Mouse (Mus musculus): Measurements from ENCODE around the gene Lrrc28. TPM values are rescaled to one million over a fixed set of nuclear protein-coding genes. Genes with fewer than 3 reads are reported as not detected.

The Lrrc28 gene
- polyA plus RNA-seq, 1 experiment from 2014 or later = 18.4 TPM

DNA sequence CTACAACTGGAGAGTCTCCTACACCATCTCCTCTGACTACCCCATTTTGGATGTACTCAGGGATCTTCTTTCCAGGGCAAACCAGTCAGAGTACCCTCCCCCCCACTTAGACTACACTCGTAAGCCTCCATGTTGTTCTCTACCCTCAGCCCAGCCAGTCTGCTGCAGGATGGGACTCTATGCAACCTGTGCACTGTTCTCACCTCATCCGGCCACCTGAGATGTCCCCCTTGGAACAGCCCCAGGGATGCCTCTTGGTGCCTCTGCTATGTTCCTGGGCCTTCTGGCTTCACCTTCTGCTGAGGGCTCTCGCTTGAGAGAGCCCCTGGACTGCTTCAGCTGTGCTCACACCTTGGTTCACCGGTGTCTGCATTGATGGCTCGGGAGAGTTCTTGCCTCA lies 158.7 kb downstream of the Lrrc28 start:
- Histone ChIP-seq H3K36me3 (ENCODE audit: control insufficient read depth, insufficient read depth, low read length) (no peaks in the 10 kb centered on the region), H3K4me1 (ENCODE audit: control insufficient read depth, insufficient read depth, low read length) (no peaks in the 10 kb centered on the region), H3K4me2 (replicated peaks; ENCODE audit: low read depth, low read length) (no peak overlapping the region), H3K27me3 (ENCODE audit: control insufficient read depth, insufficient read depth, low read length) (no peaks in the 10 kb centered on the region), H3K4me3 (ENCODE audit: low read length) (no peak overlapping the region), H3K9ac (ENCODE audit: low read depth, low read length) (no peak overlapping the region), H3K27ac (ENCODE audit: low read depth, low read length) (no peak overlapping the region), H3K9me3 (ENCODE audit: control insufficient read depth, low read length) (no peaks in the 10 kb centered on the region)
- WGBS = 81% methylated on average over 5 of the region's 5 CpGs
- no peak for ATAC-seq (ENCODE audit: low FRiP score, low TSS enrichment)

DNA sequence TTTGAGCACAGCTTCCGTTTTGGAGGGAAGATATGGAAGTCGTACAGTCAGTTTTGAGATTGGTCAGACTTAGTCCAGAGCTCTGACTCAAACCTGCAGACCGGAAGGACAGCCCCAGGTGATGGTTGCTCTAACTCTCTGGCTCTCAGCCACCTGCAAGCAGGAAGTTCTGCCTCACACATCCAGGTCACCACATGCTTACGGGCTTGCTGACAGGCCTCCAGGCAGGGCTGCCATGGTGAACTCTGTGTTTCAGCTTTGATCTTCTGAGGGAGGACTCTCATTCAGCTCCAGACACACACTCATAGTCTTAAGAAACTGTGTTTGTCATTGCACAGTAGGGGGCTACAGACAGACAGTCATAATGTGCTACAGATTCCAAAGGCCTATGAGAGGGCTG lies 161.4 kb downstream of the Lrrc28 start:
- ATAC-seq (ENCODE audit: low FRiP score, low TSS enrichment) = no peak
- Histone ChIP-seq H3K4me3 (ENCODE audit: low read length) (no peak overlapping the region), H3K4me2 (replicated peaks; ENCODE audit: low read depth, low read length) (no peak overlapping the region), H3K9me3 (ENCODE audit: control insufficient read depth, low read length) (no peaks in the 10 kb centered on the region), H3K36me3 (ENCODE audit: control insufficient read depth, insufficient read depth, low read length) (no peaks in the 10 kb centered on the region), H3K27ac (ENCODE audit: low read depth, low read length) (no peak overlapping the region), H3K9ac (ENCODE audit: low read depth, low read length) (no peak overlapping the region), H3K27me3 (ENCODE audit: control insufficient read depth, insufficient read depth, low read length) (no peaks in the 10 kb centered on the region), H3K4me1 (ENCODE audit: control insufficient read depth, insufficient read depth, low read length) (no peaks in the 10 kb centered on the region)
- WGBS = 89% methylated on average over 4 of the region's 4 CpGs

DNA sequence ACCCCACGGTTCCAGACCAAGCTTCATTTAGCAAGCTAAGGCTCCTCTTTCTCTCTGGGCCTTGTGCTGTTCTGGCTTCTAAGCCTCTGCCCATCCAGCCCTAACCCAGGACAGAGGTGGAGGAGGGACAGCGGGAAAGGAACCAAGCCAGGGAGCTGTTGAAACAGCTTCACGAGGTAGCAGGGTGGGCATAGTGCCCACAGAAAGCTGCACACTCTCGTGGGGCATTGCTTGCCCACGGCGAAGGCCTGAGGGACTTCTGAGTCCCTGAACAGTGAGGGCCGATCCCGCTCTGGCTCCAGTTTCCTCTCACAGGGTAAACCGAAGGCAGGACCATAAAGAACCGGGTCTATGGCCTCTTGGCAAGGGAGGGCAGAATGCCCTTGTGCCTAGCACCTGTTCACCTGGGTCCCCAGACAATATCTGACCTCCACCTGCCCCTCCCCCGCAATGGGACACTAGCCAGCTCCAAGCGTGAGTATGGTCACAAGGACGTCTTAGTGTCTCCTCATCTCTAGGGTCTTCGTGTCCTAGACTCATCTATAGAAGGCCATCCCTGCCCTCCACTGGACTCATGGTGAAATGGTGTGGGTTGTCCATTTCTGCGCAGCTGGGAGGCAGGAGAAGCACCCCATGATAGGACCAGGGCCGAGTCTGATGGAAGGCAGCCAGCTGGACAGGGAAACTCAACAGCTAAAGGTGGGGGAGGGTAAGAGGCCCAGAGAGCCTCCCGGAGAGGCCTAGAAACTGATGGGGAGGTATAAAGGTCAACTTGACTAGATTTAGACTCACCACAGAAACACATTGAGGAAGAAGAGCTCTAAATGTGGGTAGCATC lies 165.3 kb downstream of the Lrrc28 start:
- no peak overlapping the region for H3K27ac ChIP-seq (ENCODE audit: low read depth, low read length)
- ATAC-seq (ENCODE audit: low FRiP score, low TSS enrichment) = no peak

DNA sequence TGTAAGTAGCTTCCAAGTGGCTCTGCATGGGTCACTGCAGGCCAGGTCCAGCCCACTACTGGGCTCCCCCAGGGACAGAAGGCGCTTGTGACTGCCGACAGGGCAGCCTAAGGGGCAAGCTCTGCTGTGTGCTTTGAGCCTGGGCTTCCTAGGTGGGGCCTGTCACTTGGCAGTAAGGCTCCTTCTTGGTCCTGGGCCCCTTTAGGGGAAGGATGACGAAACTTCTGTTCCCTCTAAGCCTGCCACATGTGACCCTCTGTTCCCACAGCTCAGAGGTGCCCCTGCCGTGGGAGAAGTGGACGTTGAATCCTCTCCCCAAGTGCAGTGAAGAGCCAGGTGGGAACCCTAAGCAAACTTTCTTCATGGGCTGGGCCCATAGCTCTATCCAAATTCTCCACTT lies 165.9 kb downstream of the Lrrc28 start:
- no peak overlapping the region for H3K9ac ChIP-seq (ENCODE audit: low read depth, low read length)
- no peak overlapping the region for H3K4me3 ChIP-seq (ENCODE audit: low read length)
- ATAC-seq (ENCODE audit: low FRiP score, low TSS enrichment) = no peak

More for the DNA sequence above, 165.3 kb downstream of the Lrrc28 start:
- H3K9me3 ChIP-seq (ENCODE audit: control insufficient read depth, low read length) = no peaks in the 10 kb centered on the region
- H3K9ac ChIP-seq (ENCODE audit: low read depth, low read length) = no peak overlapping the region
- no peaks in the 10 kb centered on the region for H3K36me3 ChIP-seq (ENCODE audit: control insufficient read depth, insufficient read depth, low read length)
- no peaks in the 10 kb centered on the region for H3K27me3 ChIP-seq (ENCODE audit: control insufficient read depth, insufficient read depth, low read length)
- no peaks in the 10 kb centered on the region for H3K4me1 ChIP-seq (ENCODE audit: control insufficient read depth, insufficient read depth, low read length)
- H3K4me2 ChIP-seq (replicated peaks; ENCODE audit: low read depth, low read length) = no peak overlapping the region
- WGBS = 78% methylated on average over 17 of the region's 17 CpGs
- no peak overlapping the region for H3K4me3 ChIP-seq (ENCODE audit: low read length)

DNA sequence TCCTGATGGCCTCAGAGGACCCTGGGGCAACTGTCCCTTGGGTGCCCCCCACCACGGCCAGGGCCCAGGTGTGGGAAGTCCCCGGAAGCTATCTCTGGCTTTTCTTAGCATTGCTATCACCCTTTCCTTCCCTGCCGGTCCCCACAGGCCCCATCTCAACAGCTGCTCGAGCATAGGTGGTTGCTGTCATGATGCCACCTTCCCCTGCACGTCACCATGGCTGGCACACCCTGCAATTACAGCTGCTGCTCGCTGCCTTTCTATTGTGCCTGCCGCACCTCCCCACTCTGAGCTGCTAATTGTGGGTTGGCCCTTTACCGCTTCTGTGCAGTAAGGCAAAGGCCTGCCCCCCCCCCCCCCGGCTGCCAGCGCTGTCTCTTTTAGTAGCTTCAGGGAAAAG lies 167.1 kb downstream of the Lrrc28 start:
- no peak overlapping the region for H3K9ac ChIP-seq (ENCODE audit: low read depth, low read length)
- no peaks in the 10 kb centered on the region for H3K9me3 ChIP-seq (ENCODE audit: control insufficient read depth, low read length)
- no peaks in the 10 kb centered on the region for H3K36me3 ChIP-seq (ENCODE audit: control insufficient read depth, insufficient read depth, low read length)
- H3K27ac ChIP-seq (ENCODE audit: low read depth, low read length) = no peak overlapping the region
- H3K4me3 ChIP-seq (ENCODE audit: low read length) = no peak overlapping the region
- H3K27me3 ChIP-seq (ENCODE audit: control insufficient read depth, insufficient read depth, low read length) = no peaks in the 10 kb centered on the region
- H3K4me2 ChIP-seq (replicated peaks; ENCODE audit: low read depth, low read length) = no peak overlapping the region
- no peak for ATAC-seq (ENCODE audit: low FRiP score, low TSS enrichment)
- WGBS = 38% methylated on average over 8 of the region's 10 CpGs
- H3K4me1 ChIP-seq (ENCODE audit: control insufficient read depth, insufficient read depth, low read length) = no peaks in the 10 kb centered on the region

More for the DNA sequence above, 165.9 kb downstream of the Lrrc28 start:
- Histone ChIP-seq H3K36me3 (ENCODE audit: control insufficient read depth, insufficient read depth, low read length) (no peaks in the 10 kb centered on the region), H3K4me2 (replicated peaks; ENCODE audit: low read depth, low read length) (no peak overlapping the region), H3K27me3 (ENCODE audit: control insufficient read depth, insufficient read depth, low read length) (no peaks in the 10 kb centered on the region), H3K9me3 (ENCODE audit: control insufficient read depth, low read length) (no peaks in the 10 kb centered on the region), H3K27ac (ENCODE audit: low read depth, low read length) (no peak overlapping the region), H3K4me1 (ENCODE audit: control insufficient read depth, insufficient read depth, low read length) (no peaks in the 10 kb centered on the region)
- WGBS = 63% methylated on average over 5 of the region's 5 CpGs

DNA sequence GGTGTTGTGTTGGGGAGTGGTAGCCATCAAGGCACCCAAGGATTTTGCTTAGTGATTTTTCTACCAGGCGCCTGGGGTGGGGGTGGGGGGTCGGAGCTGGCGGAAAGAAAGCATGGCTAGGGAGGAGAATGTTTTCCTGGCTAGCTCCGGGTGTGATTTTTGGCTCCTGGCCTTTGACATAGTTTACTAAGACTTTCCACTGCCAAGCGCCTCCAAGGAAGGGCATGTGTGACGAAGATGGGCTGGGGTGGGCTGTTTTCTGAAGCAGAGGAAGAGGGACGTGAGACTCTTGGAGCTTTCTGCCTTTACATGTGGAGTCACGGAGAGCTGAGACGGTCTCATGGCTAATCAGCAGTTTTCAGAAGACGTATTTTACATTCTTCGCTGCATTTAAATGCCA lies 173.8 kb downstream of the Lrrc28 start:
- Histone ChIP-seq H3K4me2 (replicated peaks; ENCODE audit: low read depth, low read length) (no peak overlapping the region), H3K9me3 (ENCODE audit: control insufficient read depth, low read length) (no peaks in the 10 kb centered on the region), H3K4me1 (ENCODE audit: control insufficient read depth, insufficient read depth, low read length) (no peaks in the 10 kb centered on the region), H3K36me3 (ENCODE audit: control insufficient read depth, insufficient read depth, low read length) (no peaks in the 10 kb centered on the region), H3K27ac (ENCODE audit: low read depth, low read length) (no peak overlapping the region), H3K27me3 (ENCODE audit: control insufficient read depth, insufficient read depth, low read length) (no peaks in the 10 kb centered on the region), H3K4me3 (ENCODE audit: low read length) (no peak overlapping the region), H3K9ac (ENCODE audit: low read depth, low read length) (no peak overlapping the region)
- no peak for ATAC-seq (ENCODE audit: low FRiP score, low TSS enrichment)
- 43% methylated on average over 11 of the region's 11 CpGs for WGBS

DNA sequence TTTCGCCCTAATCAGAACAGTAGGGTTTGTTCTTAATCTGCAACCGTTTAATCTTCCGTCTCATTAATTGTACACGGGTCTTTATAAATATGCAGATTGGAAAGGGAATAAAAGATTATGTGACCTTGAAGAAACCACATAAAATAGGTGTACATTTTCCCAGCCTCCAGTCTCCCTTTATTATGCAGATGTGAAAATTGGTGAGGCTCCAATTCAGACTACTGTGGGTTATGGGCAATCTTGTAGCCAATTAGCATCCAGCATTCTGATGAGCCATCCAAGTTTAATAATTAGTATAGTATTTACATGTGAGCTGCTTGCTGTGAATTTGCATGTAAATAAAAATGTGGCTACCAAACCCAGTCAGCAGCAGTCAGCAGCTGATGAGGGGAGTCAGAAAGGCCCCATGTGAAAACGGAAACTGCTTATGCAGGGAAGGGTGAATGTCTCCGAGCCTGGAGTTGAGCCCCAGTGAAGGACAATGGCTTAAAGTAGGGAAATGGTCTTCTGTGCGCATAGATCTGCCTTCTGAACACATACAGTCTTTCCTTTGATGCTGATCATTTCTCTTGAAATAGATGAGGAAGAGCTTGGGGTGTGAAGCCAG lies 176.2 kb downstream of the Lrrc28 start:
- Histone ChIP-seq H3K27ac (ENCODE audit: low read depth, low read length) (no peak overlapping the region), H3K4me1 (ENCODE audit: control insufficient read depth, insufficient read depth, low read length) (no peaks in the 10 kb centered on the region), H3K9me3 (ENCODE audit: control insufficient read depth, low read length) (no peaks in the 10 kb centered on the region), H3K4me2 (replicated peaks; ENCODE audit: low read depth, low read length) (no peak overlapping the region), H3K27me3 (ENCODE audit: control insufficient read depth, insufficient read depth, low read length) (no peaks in the 10 kb centered on the region), H3K4me3 (ENCODE audit: low read length) (no peak overlapping the region), H3K36me3 (ENCODE audit: control insufficient read depth, insufficient read depth, low read length) (no peaks in the 10 kb centered on the region), H3K9ac (ENCODE audit: low read depth, low read length) (no peak overlapping the region)
- no peak for ATAC-seq (ENCODE audit: low FRiP score, low TSS enrichment)
- 85% methylated on average over 7 of the region's 7 CpGs for WGBS

DNA sequence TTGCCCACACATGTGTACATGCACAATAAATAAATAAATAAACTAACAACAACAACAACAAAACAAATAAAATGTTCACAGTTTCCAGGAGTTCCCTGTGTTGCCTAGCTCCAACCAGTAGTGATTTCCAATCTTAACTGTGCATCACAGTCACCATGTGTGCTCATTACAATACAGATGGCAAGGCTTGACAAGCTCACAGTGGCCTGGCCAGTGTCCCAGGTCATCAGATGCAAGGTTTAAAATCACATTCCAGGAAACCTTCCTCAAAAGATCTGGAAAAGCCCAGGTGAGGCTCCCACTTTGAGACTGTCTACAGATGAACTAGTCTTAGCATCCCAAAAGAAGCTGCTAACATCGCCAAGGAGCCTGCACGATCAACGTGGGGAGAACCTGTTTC lies 176.9 kb downstream of the Lrrc28 start:
- Histone ChIP-seq H3K4me2 (replicated peaks; ENCODE audit: low read depth, low read length) (no peak overlapping the region), H3K9ac (ENCODE audit: low read depth, low read length) (no peak overlapping the region), H3K4me3 (ENCODE audit: low read length) (no peak overlapping the region), H3K36me3 (ENCODE audit: control insufficient read depth, insufficient read depth, low read length) (no peaks in the 10 kb centered on the region), H3K4me1 (ENCODE audit: control insufficient read depth, insufficient read depth, low read length) (no peaks in the 10 kb centered on the region), H3K27ac (ENCODE audit: low read depth, low read length) (no peak overlapping the region), H3K9me3 (ENCODE audit: control insufficient read depth, low read length) (no peaks in the 10 kb centered on the region), H3K27me3 (ENCODE audit: control insufficient read depth, insufficient read depth, low read length) (no peaks in the 10 kb centered on the region)
- no peak for ATAC-seq (ENCODE audit: low FRiP score, low TSS enrichment)
- 89% methylated on average over 3 of the region's 3 CpGs for whole genome bisulfite sequencing

DNA sequence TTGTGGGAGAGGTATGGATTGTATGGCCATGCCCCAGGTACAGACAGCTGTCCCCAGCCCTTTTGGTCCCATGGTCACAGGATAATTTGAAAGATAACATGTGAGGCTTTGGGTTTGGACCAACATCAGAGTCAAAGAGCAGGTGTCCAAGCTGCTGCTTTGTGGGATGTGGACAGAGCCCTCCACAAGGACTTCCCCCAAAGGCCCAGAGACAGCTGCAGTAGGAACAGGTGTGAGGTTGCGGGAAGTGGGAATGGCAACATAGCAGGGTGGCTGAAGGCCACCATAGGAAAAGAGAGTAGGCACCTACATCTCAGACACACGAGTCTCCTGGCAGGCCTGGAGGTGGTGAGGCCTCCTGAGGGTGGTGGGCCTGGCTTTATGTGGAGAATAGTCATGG lies 178.7 kb downstream of the Lrrc28 start:
- Histone ChIP-seq H3K9me3 (ENCODE audit: control insufficient read depth, low read length) (no peaks in the 10 kb centered on the region), H3K4me1 (ENCODE audit: control insufficient read depth, insufficient read depth, low read length) (peaks cover 6% of the 10 kb centered on the region; the same call in 1 of the 2 replicates), H3K4me2 (replicated peaks; ENCODE audit: low read depth, low read length) (no peak overlapping the region), H3K36me3 (ENCODE audit: control insufficient read depth, insufficient read depth, low read length) (no peaks in the 10 kb centered on the region), H3K4me3 (ENCODE audit: low read length) (no peak overlapping the region), H3K27me3 (ENCODE audit: control insufficient read depth, insufficient read depth, low read length) (no peaks in the 10 kb centered on the region), H3K27ac (ENCODE audit: low read depth, low read length) (no peak overlapping the region), H3K9ac (ENCODE audit: low read depth, low read length) (no peak overlapping the region)
- 83% methylated on average over 2 of the region's 2 CpGs for WGBS
- ATAC-seq (ENCODE audit: low FRiP score, low TSS enrichment) = no peak
